Mouse (Mus musculus): ENCODE results near the gene Tbc1d16. TPM values are rescaled to one million over a fixed set of nuclear protein-coding genes. Genes with fewer than 3 reads are reported as not detected.
"Not testable (repeated sequence)": the region's sequence is repeated elsewhere in the genome, so short reads cannot be mapped to it uniquely, and the experiment has no call there.

Tbc1d16 gene
- total RNA-seq, 2 experiments from 2014 or later, result 111 to 115 TPM

GRCm38 (mm10) chr11:119123522-119124319 is 104.6 kb downstream of the Tbc1d16 start:
- no peak for DNase-seq (ENCODE audit: low spot score in 2 of 2)

DNA sequence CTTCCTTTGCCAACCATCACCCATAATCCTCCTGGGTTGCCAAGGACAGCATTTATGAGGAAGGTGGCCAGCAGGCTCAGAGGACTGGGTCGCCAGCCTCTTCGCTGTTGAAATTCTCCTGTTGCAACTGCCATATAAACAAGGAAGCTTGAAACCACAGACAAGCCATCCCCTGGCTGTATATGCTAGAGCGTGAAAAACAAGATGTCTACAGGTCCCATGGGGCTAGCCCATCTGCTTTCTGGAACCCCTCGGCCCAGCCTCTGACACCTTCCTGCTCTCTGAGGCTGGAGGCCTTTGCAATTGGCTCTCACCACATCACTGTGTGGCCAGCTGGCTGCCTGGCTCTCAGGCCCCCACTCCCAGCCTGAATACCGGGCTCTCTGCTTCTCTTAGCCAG is 105.9 kb downstream of the Tbc1d16 start:
- no peak for DNase-seq (ENCODE audit: low spot score in 2 of 2)

DNA sequence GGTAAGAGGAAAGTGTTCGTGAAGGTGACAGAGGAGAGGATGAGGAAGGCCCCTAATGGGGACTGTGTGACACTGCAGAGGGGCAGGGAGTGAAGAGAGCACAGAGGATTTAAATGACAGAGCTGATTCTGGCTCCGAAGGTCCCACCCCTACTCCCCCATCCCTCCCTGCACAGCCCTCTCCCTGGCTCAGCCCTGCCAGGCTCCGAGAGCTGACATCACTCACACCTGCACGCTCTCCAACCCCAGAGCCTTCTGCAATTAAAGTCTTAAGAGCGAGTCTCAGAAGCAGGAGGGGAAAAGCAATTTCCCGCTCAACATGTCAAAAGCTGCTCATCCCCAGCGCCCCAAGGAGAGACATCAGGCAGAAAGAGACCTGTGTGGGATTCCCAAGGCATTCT is 109.4 kb downstream of the Tbc1d16 start:
- DNase-seq (ENCODE audit: low spot score in 2 of 2), result no peak

DNA sequence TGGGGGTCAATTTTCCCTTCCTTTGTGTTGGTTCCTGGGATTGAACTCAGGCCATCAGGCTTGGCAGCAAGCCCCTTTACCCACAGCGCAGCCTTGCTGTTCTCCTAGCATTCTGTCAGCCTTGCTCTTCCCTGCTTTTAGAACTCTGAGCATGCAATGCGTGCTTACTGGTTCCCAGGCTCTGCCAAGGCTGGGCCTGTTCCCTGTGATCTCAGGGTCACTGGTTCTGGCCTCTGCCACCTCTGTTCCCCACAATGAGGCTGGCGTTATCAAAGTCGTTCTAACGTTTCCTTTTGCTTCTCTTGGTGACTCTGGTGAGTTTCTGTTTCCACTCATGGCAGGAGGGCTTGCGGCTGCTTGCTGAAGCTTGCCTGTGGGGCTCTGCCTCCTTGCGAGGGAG is 110.4 kb downstream of the Tbc1d16 start:
- no peak for DNase-seq (ENCODE audit: low spot score in 2 of 2)

GRCm38 (mm10) chr11:119116992-119117391 is 111.3 kb downstream of the Tbc1d16 start:
- no peak for DNase-seq (ENCODE audit: low spot score in 2 of 2)

- no peak for DNase-seq (ENCODE audit: low spot score in 2 of 2)
Measured at GRCm38 (mm10) chr11:119112721-119113120, 115.6 kb downstream of the Tbc1d16 start.

DNA sequence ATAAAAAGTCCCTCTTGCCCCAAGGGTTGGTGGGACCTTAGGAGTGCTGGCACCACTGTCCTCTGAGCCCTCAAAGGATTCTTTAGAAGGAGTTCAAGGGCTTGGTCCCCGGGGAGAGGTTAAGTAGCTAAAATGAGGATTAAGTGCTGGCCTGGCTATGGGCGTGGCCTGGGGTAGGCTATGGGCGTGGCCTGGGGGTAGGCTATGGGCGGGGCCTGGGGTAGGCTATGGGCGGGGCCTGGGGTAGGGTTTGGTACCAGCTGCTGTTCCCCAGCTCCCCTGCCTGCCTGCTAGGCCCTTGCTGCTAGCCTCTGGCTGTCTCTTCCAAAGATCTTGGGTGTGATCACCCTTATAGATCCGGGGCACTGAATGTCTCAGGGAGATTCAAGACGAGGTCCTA is 117.0 kb downstream of the Tbc1d16 start:
- no peak for DNase-seq (ENCODE audit: low spot score in 2 of 2)

DNA sequence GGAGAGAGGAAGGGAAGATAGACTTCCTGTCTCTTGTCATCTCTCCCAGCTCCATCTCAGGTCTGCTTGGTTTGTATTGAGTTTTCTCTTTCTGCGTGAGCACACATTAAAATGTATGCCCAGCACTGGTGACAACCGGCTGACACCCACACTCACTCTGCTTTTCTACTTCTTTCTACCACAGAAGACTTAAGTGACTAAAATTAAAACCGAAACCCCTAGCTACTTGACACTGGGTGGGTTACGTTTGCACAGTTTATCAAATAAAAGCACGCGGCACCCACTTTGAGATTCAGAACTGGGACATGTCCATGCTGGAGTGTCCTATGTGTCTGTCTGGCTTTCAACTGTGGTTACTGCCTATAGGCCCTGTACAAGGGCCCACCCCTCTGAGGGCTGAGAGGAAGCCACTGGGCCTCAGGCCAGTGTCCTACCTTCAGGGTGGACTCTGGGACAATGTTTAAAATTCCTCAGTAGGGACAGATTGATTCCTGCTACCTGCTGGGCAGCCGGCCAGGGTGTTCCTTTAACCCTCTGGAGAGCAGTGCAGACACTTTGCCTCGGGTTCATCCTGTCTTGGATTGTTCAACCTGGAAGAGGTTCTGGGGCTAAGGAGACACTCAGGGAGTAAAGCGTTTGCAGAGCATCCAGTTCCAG is 118.8 kb downstream of the Tbc1d16 start:
- no peak for DNase-seq (ENCODE audit: low spot score in 2 of 2)

DNA sequence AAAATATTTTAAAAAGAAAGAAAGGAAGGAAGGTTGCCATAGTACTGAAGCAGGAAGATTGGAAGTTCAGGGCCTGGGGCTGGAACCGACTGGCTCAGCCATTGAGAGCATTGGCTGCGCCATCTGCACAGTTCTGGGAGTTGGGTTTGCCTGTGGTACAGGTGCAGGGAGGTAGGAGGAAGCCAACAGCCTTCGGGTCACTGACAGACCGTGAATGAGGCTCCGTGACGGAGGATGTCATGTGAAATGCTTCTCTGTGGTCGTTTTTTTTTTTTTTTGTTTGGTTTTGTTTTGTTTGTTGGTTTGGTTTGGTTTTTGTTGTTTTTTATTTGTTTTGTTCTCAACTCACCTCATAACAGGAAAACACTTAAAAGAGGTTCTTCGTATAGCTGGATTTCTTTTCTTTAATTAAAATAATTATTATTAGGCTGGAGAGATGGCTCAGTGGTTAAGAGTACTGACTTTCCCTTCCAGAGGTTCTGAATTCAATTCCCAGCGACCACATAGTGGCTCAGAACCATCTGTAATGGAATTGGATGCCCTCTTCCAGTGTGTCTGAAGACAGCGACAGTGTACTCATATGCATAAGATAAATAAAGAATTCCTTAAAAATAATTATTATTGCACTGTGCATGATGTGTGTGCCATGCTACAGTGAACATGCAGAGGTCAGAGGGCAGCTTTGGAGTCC is 119.6 kb downstream of the Tbc1d16 start:
- DNase-seq (ENCODE audit: low spot score in 2 of 2), result no peak

GRCm38 (mm10) chr11:119106289-119106688 is 122.0 kb downstream of the Tbc1d16 start:
- DNase-seq (ENCODE audit: low spot score in 2 of 2), result no peak

GRCm38 (mm10) chr11:119105748-119106147 is 122.6 kb downstream of the Tbc1d16 start:
- no peak for DNase-seq (ENCODE audit: low spot score in 2 of 2)

DNA sequence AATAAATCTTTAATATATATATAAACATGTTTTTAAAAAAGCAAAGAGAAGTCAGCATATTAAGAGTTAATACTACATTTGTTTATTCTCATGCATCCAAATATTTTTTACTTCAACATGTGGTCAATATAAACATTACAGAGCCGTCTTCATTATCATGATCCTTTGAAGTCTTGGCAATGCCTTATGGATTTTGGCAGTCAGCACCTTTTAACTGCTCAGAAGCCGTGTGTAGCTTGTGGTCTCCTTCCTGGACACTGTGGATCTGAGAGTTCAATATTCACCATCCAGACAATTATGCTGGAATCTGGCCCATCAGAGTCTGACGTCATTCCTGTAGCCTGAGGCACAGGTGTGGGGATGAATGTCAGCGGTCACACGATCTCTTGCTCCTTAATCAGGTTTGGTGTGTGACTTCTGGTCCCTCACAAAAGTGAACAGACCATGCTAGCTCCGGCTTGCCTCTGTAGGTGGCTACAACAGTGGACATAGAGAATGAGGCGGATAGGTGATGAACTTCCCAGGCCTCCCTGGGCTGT is 123.2 kb downstream of the Tbc1d16 start:
- DNase-seq (ENCODE audit: low spot score in 2 of 2), result no peak

- DNase-seq (ENCODE audit: low spot score in 2 of 2), result no peak
Measured at GRCm38 (mm10) chr11:119103991-119104390, 124.3 kb downstream of the Tbc1d16 start.

DNA sequence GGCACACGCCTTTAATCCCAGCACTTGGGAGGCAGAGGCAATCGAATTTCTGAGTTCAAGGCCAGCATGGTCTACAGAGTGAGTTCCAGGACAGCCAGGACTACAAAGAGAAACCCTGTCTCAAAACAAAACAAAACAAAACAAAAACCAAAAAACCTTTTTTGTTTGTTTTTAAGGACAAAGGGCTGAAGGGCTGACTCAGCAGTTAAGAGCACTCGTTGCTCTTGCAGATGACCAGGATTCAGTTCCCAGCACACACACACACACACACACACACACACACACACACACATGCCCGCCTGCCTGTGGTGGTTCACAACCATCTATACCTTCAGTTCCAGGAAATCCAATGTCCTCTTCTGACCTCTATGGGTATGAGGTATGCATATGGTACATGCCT is 127.9 kb downstream of the Tbc1d16 start:
- not testable (repeated sequence) for DNase-seq (ENCODE audit: low spot score in 2 of 2)

- no peak for DNase-seq (ENCODE audit: low spot score in 2 of 2)
Measured at GRCm38 (mm10) chr11:119098202-119098601, 130.1 kb downstream of the Tbc1d16 start.

DNA sequence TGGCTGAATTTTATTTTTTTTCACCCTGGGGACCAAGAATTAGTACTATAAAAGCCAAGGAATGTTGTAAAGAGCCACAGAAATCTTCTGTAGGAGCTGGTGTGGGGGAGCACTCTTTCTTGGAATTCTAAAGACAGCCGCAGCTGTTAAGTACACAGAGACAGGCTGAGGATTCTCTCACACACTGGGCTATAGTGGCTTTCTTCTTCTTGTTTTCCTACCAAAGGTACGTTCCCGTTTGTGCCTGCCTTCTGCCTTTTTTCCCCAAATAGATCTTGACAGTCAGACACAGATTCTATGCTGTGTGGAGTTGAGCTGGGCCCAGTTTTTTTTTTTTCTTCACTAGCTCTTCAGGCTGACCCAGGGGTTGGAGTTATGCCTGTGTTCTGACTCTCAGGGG is 132.9 kb downstream of the Tbc1d16 start:
- DNase-seq (ENCODE audit: low spot score in 2 of 2), result no peak

DNA sequence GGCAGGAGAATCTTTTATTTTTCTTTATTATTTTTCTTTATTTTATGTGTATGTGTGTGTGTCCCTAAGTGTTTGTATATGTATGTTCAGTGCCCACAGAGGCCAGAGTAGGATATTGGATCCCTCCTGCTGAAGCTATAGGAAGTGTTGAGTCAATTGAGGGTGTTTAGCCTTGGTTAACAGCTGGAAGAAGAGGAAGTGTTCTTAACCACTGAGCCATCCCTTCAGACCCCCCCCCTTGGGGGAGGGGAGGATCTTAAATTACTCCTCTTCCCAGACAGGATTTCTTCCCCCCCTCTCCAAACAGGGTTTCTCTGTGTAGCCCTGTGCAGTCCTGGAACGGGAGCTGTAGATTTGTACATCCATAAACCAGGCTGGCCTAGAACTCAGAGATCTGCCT is 135.0 kb downstream of the Tbc1d16 start:
- DNase-seq (ENCODE audit: low spot score in 2 of 2), result no peak

Small RNA genes lying within 50 kb of the gene (microRNA-seq; reads per million reads assigned to microRNA genes)
- gene Mir6934, result 11.0 to 14.5 reads per million in 2 experiments

Other genes starting within 250 kb of the Tbc1d16 start
- not detected for gene Enpp7, start 240.3 kb downstream of the Tbc1d16 start, total RNA-seq (2021)
- gene Cbx2, start 205.5 kb downstream of the Tbc1d16 start, total RNA-seq (2021), result 1 to 10 TPM; 4.7 to 5.0 TPM
- gene Cbx8, start 187.5 kb downstream of the Tbc1d16 start, total RNA-seq (2021), result 10 to 100 TPM; 12.4 to 13.1 TPM
- 10 to 100 TPM; 49.2 to 51.2 TPM for gene Cbx4, start 142.3 kb downstream of the Tbc1d16 start, total RNA-seq (2021)
- 1 to 10 TPM; 4.8 to 5.2 TPM for gene Ccdc40, start 73 bp upstream of the Tbc1d16 start, total RNA-seq (2021)
- 100 to 1,000 TPM; 131 to 136 TPM for gene Gaa, start 39.4 kb upstream of the Tbc1d16 start, total RNA-seq (2021)
- gene Eif4a3, start 71.6 kb upstream of the Tbc1d16 start, total RNA-seq (2021), result 10 to 100 TPM; 88.9 to 93.0 TPM
- gene Card14, start 79.3 kb upstream of the Tbc1d16 start, total RNA-seq (2021), result under 1 TPM; 0.25 to 0.38 TPM
- 1 to 10 TPM; 4.7 to 5.1 TPM for gene Sgsh, start 127.0 kb upstream of the Tbc1d16 start, total RNA-seq (2021)
- gene Slc26a11, start 127.1 kb upstream of the Tbc1d16 start, total RNA-seq (2021), result 1 to 10 TPM; 5.4 to 6.3 TPM
- 1 to 10 TPM; 3.8 TPM for gene Rnf213, start 164.6 kb upstream of the Tbc1d16 start, total RNA-seq (2021)

Data from layer of hippocampus, postnatal 10 days (tissue).